Mouse (Mus musculus): Measurements from ENCODE around the gene Dpm2. TPM values are rescaled to one million over a fixed set of nuclear protein-coding genes. Genes with fewer than 3 reads are reported as not detected.
A peak's percentile ranks its signal among the peaks of the same experiment; 100 is the strongest.

Dpm2 gene
- polyA plus RNA-seq, 1 experiment from 2014 or later: 141 TPM

DNA sequence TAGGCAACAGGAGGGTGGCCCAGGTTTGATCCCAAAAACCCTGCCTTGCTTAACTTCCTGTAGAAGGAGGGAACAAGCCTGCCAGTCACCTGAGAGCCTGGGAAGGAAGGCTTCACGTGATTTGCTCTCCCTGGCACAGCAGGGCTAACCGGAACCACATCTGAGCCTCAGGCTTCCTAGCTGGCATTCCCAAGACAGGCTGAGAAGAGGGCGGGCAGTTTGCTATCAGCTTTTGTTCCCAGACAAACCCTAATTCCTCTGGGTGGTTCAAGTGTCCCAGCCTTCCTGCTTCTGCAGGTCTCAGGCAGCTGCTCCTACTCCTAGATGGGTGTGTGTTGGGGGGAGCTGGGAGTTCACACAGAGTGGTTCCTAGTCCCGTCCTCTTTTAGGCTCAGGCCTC, 15.2 kb upstream of the Dpm2 start:
- 0 out of 2 replicates have a peak overlapping the region, but pooled peaks have one; percentile 1 for H3K27ac ChIP-seq

DNA sequence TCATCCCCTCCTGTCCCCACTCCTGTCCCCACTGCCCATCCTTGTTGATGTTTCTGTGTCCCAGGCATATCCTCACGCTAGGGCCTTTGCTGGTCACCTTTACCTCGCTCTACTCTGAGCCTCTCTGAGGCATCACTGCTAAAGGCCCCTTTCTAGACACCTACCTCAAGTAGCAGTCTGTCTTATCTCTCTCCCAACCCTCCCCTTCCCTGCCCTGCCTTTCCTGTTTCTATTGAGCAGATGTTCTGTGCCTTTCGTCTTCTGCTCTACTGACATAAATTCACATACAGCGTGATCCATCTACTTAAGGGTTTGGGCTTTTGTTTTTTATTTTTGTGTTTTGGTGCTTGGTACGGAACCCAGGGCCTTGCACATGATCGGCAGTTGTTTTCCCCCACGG, 14.6 kb upstream of the Dpm2 start:
- Histone ChIP-seq H3K27me3 (ENCODE audit: control insufficient read depth, insufficient read depth, low read length) (no peaks in the 10 kb centered on the region), H3K9me3 (ENCODE audit: control insufficient read depth, low read length) (no peaks in the 10 kb centered on the region), H3K4me3 (replicated peaks; ENCODE audit: low read length) (no peak overlapping the region), H3K9ac (peak overlapping the region; percentile 28; the same call in 1 of the 2 replicates), H3K4me1 (replicated peaks; ENCODE audit: control insufficient read depth, insufficient read depth, low read length) (peaks cover 34% of the 10 kb centered on the region), H3K36me3 (replicated peaks; ENCODE audit: control insufficient read depth, insufficient read depth) (peaks cover 7% of the 10 kb centered on the region; the same call in 1 of the 2 replicates), H3K27ac (0 out of 2 replicates have a peak overlapping the region, but pooled peaks have one; percentile 1), H3K4me2 (replicated peaks) (no peak overlapping the region)
- no peak for ATAC-seq (ENCODE audit: low FRiP score)
- DNase-seq (ENCODE audit: low spot score): no peak
- WGBS: 67% methylated on average over 7 of the region's 7 CpGs

More for the DNA sequence above, 15.2 kb upstream of the Dpm2 start:
- Histone ChIP-seq H3K9ac (no peak overlapping the region), H3K36me3 (replicated peaks; ENCODE audit: control insufficient read depth, insufficient read depth) (peaks cover 7% of the 10 kb centered on the region; the same call in 1 of the 2 replicates), H3K27me3 (ENCODE audit: control insufficient read depth, insufficient read depth, low read length) (no peaks in the 10 kb centered on the region), H3K4me1 (replicated peaks; ENCODE audit: control insufficient read depth, insufficient read depth, low read length) (peaks cover 34% of the 10 kb centered on the region), H3K4me3 (replicated peaks; ENCODE audit: low read length) (no peak overlapping the region), H3K9me3 (ENCODE audit: control insufficient read depth, low read length) (no peaks in the 10 kb centered on the region), H3K4me2 (replicated peaks) (no peak overlapping the region)
- ATAC-seq (ENCODE audit: low FRiP score) (no peak), DNase-seq (ENCODE audit: low spot score) (no peak)
- 32% methylated on average over 4 of the region's 4 CpGs for WGBS

- Histone ChIP-seq H3K4me3 (replicated peaks; ENCODE audit: low read length) (no peak overlapping the region), H3K27ac (peak overlapping the region; percentile 80), H3K27me3 (ENCODE audit: control insufficient read depth, insufficient read depth, low read length) (no peaks in the 10 kb centered on the region), H3K9ac (peak overlapping the region; percentile 36; the same call in 1 of the 2 replicates), H3K4me1 (replicated peaks; ENCODE audit: control insufficient read depth, insufficient read depth, low read length) (peaks cover 34% of the 10 kb centered on the region), H3K36me3 (replicated peaks; ENCODE audit: control insufficient read depth, insufficient read depth) (peaks cover 25% of the 10 kb centered on the region), H3K4me2 (replicated peaks) (peak overlapping the region; percentile 17), H3K9me3 (ENCODE audit: control insufficient read depth, low read length) (no peaks in the 10 kb centered on the region)
- peak; percentile 82; the same call in 1 of the 2 replicates for ATAC-seq (ENCODE audit: low FRiP score)
- 4% methylated on average over 5 of the region's 5 CpGs for WGBS
- no peak for DNase-seq (ENCODE audit: low spot score)
Observed at GRCm38 (mm10) chr2:32559570-32559969, 11.1 kb upstream of the Dpm2 start.

- Histone ChIP-seq H3K36me3 (replicated peaks; ENCODE audit: control insufficient read depth, insufficient read depth) (peaks cover 54% of the 10 kb centered on the region), H3K27me3 (ENCODE audit: control insufficient read depth, insufficient read depth, low read length) (no peaks in the 10 kb centered on the region), H3K9me3 (ENCODE audit: control insufficient read depth, low read length) (no peaks in the 10 kb centered on the region), H3K9ac (no peak overlapping the region), H3K4me2 (replicated peaks) (no peak overlapping the region), H3K27ac (no peak overlapping the region), H3K4me3 (replicated peaks; ENCODE audit: low read length) (no peak overlapping the region), H3K4me1 (replicated peaks; ENCODE audit: control insufficient read depth, insufficient read depth, low read length) (peaks cover 5% of the 10 kb centered on the region)
- ATAC-seq (ENCODE audit: low FRiP score) (no peak), DNase-seq (ENCODE audit: low spot score) (peak; percentile 84)
- 47% methylated on average over 4 of the region's 4 CpGs for WGBS
Observed at GRCm38 (mm10) chr2:32566536-32567063, 4.1 kb upstream of the Dpm2 start.

DNA sequence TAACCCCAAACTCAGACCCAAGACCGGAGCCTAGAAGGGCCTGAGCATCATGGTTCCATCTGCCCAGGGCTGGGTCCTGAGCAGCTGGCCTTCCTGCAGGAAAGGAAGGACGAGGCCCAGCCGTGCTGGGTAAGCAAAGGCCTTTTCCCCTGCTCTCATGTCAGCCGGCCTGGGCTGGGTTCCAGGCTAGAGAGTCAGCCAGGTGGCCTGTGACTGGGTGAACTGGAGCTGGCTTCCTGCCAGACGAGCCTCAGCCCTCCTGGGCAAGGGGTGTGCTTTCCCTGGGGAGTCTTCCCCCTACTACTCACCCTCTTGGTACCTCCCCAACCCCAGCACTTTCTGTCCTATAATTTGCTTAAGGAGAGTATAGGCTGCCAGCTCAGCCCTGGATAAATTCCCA, 2.5 kb upstream of the Dpm2 start:
- no peak for DNase-seq (ENCODE audit: low spot score)
- Histone ChIP-seq H3K36me3 (replicated peaks; ENCODE audit: control insufficient read depth, insufficient read depth) (peaks cover 54% of the 10 kb centered on the region), H3K27ac (no peak overlapping the region), H3K4me3 (replicated peaks; ENCODE audit: low read length) (no peak overlapping the region), H3K9me3 (ENCODE audit: control insufficient read depth, low read length) (no peaks in the 10 kb centered on the region), H3K9ac (no peak overlapping the region), H3K4me1 (replicated peaks; ENCODE audit: control insufficient read depth, insufficient read depth, low read length) (peaks cover 8% of the 10 kb centered on the region), H3K27me3 (ENCODE audit: control insufficient read depth, insufficient read depth, low read length) (no peaks in the 10 kb centered on the region), H3K4me2 (replicated peaks) (no peak overlapping the region)
- 71% methylated on average over 5 of the region's 5 CpGs for WGBS
- no peak for ATAC-seq (ENCODE audit: low FRiP score)

- WGBS: 85% methylated on average over 3 of the region's 3 CpGs
- Histone ChIP-seq H3K27ac (no peak overlapping the region), H3K4me1 (replicated peaks; ENCODE audit: control insufficient read depth, insufficient read depth, low read length) (peaks cover 8% of the 10 kb centered on the region), H3K4me3 (replicated peaks; ENCODE audit: low read length) (no peak overlapping the region), H3K4me2 (replicated peaks) (no peak overlapping the region), H3K27me3 (ENCODE audit: control insufficient read depth, insufficient read depth, low read length) (no peaks in the 10 kb centered on the region), H3K9me3 (ENCODE audit: control insufficient read depth, low read length) (no peaks in the 10 kb centered on the region), H3K36me3 (replicated peaks; ENCODE audit: control insufficient read depth, insufficient read depth) (peaks cover 50% of the 10 kb centered on the region), H3K9ac (no peak overlapping the region)
- ATAC-seq (ENCODE audit: low FRiP score) (no peak), DNase-seq (ENCODE audit: low spot score) (no peak)
Observed at GRCm38 (mm10) chr2:32568941-32569340, 1.7 kb upstream of the Dpm2 start.

GRCm38 (mm10) chr2:32572196-32572595, 1.5 kb downstream of the Dpm2 start:
- Histone ChIP-seq H3K36me3 (replicated peaks; ENCODE audit: control insufficient read depth, insufficient read depth) (peaks cover 20% of the 10 kb centered on the region), H3K4me1 (replicated peaks; ENCODE audit: control insufficient read depth, insufficient read depth, low read length) (peaks cover 14% of the 10 kb centered on the region), H3K27ac (no peak overlapping the region), H3K9ac (no peak overlapping the region), H3K27me3 (ENCODE audit: control insufficient read depth, insufficient read depth, low read length) (0 out of 2 replicates have a peak, but pooled peaks cover 3% of the 10 kb centered on the region), H3K4me3 (replicated peaks; ENCODE audit: low read length) (no peak overlapping the region), H3K9me3 (ENCODE audit: control insufficient read depth, low read length) (no peaks in the 10 kb centered on the region), H3K4me2 (replicated peaks) (peak overlapping the region; percentile 90; the same call in 1 of the 2 replicates)
- DNase-seq (ENCODE audit: low spot score) (no peak), ATAC-seq (ENCODE audit: low FRiP score) (no peak)
- WGBS: 93% methylated on average over 11 of the region's 11 CpGs

- ATAC-seq (ENCODE audit: low FRiP score) (no peak), DNase-seq (ENCODE audit: low spot score) (no peak)
- Histone ChIP-seq H3K9me3 (ENCODE audit: control insufficient read depth, low read length) (no peaks in the 10 kb centered on the region), H3K36me3 (replicated peaks; ENCODE audit: control insufficient read depth, insufficient read depth) (0 out of 2 replicates have a peak, but pooled peaks cover 8% of the 10 kb centered on the region), H3K27ac (peak within 1 kb of the TSS; percentile 55; the same call in 1 of the 2 replicates), H3K4me3 (replicated peaks; ENCODE audit: low read length) (peak within 1 kb of the TSS; percentile 49), H3K27me3 (ENCODE audit: control insufficient read depth, insufficient read depth, low read length) (peaks cover 20% of the 10 kb centered on the region), H3K4me1 (replicated peaks; ENCODE audit: control insufficient read depth, insufficient read depth, low read length) (peaks cover 14% of the 10 kb centered on the region), H3K9ac (peak within 1 kb of the TSS; percentile 70), H3K4me2 (replicated peaks) (peak within 1 kb of the TSS; percentile 99)
- 73% methylated on average over 6 of the region's 6 CpGs for WGBS
Observed at GRCm38 (mm10) chr2:32574497-32574896, 3.8 kb downstream of the Dpm2 start, which contains the start of gene Pip5kl1. Pip5kl1 (plus strand) TSS chr2:32574797.

GRCm38 (mm10) chr2:32574901-32575585, 4.4 kb downstream of the Dpm2 start:
- peaks cover 14% of the 10 kb centered on the region for H3K4me1 ChIP-seq (replicated peaks; ENCODE audit: control insufficient read depth, insufficient read depth, low read length)
- no peaks in the 10 kb centered on the region for H3K9me3 ChIP-seq (ENCODE audit: control insufficient read depth, low read length)
- H3K27ac ChIP-seq: peak overlapping the region; percentile 55; the same call in 1 of the 2 replicates
- 0 out of 2 replicates have a peak, but pooled peaks cover 8% of the 10 kb centered on the region for H3K36me3 ChIP-seq (replicated peaks; ENCODE audit: control insufficient read depth, insufficient read depth)
- ATAC-seq (ENCODE audit: low FRiP score): no peak
- H3K27me3 ChIP-seq (ENCODE audit: control insufficient read depth, insufficient read depth, low read length): peaks cover 24% of the 10 kb centered on the region
- peak; percentile 79 for DNase-seq (ENCODE audit: low spot score)
- peak overlapping the region; percentile 70 for H3K9ac ChIP-seq
- peak overlapping the region; percentile 49 for H3K4me3 ChIP-seq (replicated peaks; ENCODE audit: low read length)
- 1% methylated on average over 26 of the region's 26 CpGs for WGBS
- H3K4me2 ChIP-seq (replicated peaks): peak overlapping the region; percentile 99
